Mouse (Mus musculus) NIH3T3 (cell line): Measurements from ENCODE around the gene Disc1.
A peak's percentile ranks its signal among the peaks of the same experiment; 100 is the strongest.

Experiments used
- DNase-seq: peaks from one replicate; pipeline ENCODE4 v3.0.0-alpha.2; 2012; ENCODE audit warnings: low read depth

The Disc1 gene

DNA sequence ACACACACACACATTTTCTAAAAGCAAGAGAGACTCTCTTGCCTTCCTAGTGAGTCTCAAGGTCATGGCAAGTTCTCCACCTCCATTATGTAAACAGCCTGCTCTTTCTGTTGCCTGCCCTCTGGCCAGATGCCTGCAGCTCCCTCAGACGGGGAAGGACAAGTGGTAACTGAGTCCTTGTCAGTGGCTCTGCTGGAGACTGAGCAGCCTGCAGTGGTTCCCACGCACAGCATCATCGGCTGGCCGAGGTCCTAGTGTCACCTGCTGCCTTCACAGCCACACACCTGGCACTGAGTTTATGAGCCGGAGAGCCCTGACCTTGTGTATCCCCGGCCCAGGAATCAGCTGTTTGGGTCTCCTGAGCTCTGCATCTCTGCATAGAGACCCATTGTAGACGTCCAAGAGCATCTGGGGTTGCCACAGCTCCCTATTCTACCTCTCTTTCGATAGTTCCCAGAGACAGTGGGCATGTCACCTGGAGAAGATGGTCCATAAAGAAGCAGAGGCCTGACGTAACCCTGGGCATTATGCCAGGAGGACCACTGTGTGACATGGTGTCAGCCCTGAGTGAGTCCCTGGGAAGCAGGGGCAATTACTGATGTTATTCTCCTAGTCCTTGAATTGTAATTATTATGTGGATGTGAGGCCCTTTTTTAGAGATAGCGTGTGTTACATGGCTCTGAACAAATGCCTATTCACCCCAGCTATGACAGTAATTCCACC is 169.2 kb downstream of the Disc1 start:
- DNase-seq: no peak

DNA sequence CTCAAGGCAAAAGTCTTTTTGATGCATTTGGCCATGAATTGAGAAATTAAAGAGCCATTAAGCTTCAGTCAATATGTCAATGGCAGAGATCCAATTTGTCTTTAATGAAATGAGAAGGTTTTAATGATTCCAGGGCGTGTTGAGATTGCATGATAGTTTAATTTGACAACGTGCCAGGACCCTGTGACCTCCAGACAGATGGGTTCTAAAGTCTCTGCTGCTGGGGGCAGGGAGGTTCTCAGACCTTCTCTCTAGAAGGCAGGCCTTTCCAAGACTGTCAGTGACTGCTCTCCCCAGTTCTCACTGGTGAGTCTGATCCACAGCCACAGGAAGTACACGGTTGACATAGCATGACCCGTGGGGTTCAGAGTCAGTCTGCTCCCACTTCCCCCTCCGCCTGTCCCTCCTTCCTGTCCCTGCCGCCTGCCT is 170.3 kb downstream of the Disc1 start:
- DNase-seq: no peak

DNA sequence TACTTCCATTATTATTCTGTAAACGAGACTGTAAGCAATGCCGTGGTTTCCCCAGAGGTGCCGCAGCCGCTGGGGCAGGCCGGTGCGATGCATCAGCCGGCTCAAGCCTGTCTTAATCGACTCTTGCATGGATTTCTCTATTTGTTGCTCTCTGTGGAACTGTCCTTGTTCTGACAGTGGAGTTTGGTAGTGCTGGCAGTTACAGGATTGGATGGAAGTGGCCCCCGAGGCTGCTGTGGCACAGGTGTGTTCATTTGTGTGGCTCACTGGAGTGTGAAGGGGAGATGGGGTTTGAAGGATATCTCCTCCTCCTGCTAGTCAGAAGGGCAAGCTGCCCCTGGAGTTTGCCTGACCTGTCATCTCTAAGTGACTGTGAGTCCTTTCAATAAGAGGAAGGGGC is 171.3 kb downstream of the Disc1 start:
- no peak for DNase-seq

DNA sequence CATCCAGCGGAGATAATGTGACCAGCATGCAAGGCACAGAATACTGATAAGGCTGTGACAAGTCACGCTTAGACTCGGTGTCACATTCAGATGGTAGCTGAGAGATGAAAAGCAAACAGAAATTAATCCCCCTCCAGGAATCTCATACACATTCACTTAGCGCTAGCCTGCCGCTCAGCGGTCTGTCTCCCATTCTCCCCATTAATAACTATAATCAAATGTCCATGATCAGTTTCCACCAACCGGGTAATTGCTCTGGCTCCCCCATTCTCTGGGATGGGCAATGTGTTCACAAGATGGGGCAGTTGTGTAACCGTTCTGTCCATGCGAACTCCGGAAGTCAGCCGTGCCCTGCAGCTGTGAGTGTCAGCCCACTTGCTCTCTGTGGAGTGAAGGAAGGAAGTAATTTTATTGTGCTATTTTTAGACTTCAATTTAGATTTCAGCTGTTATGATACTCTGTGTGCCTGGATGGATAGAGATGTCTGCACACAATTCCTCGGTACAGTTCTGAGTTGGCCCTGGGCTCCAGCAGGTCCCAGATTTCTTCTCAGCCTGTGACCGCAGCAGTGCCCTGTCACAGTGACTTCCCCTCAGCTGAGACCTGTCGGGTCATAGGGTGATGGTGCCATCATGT is 173.1 kb downstream of the Disc1 start:
- peak; percentile 39 for DNase-seq

DNA sequence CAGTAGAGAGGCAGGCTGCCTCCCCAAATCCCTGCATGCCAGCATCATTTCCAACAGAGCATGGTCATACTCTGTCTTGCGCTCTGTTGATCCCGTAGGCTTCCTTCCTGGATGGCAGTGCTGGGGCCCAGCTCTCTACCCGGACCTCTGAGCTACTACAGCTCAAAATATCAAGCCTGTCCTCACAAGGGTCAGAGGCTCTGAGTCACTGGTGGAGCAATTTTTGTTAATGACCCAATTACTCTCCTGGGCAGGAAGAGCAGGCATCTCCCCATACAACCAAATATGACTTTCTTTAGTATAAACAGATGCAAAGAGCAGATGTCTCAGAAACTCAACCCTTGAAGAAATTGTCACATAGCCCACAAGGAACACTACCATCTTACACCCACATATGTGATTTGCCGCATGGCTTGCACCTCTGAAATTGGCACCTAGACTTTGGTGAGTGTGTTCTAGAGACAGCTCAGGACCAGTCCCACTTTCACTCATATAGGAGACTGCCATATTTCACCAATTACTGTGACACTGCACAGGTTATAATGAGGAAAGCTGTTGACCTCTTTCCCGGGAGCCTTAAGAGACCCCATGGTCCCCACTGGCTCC is 176.6 kb downstream of the Disc1 start:
- DNase-seq: no peak

DNA sequence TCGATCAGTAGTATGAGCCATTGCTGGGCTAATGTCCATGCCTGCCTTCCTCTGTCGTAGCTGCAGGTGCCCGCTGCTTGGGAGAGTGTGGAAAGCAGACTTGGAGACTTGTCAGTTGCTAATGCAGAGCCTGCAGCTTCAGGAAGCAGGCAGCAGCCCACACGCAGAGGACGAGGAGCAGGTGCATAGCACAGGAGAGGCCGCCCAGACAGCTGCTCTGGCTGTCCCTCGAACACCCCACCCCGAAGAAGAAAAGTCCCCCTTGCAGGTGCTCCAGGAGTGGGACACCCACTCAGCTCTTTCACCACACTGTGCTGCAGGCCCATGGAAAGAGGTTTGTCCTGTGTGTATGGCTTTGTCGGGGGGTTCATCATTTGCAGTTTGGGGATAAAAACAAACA is 178.7 kb downstream of the Disc1 start:
- no peak for DNase-seq

DNA sequence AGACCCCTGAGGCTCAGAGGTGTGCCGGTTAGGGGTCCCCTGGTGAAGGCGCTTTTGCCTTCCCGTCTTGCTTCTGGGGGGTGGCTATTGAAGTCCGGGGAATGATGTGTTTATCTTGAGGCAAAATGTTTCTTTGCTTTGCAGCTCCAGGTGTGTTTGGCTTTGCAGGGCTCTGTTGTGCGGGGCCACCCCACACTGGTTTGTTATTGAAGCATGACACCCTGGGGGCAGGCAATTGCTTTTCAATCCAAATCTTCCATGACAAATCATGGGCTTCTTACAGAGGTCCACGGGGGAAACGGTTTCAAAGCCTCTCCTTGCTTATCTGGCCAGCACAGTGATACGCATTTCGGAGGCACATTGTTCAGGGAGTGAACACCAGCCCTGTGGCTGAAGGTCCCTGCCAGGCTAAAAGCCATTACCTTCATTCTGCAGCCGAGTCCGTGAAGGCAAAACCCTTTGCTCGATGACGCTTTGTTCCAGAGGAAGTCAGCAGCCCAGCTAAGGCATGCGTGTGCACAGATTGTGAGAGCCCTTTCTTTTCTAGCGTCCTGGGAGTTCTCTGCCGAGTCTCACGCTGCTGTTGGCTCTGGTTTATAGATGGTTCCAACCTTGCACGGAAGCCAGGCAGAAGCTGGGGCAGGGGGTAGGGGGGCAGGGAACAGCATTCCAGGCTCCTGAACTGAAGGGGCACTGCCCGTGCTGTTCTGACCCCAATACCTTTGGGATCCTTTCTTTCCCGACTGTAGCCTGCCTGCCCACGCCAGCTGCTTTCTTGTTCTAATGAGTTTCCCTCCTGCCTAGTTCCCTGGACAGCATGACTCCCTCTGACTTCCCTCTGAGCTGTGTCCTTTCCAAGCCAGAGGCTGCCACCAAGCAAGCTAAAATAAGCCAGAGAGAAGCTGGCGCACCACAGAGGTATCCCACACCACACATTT is 182.2 kb downstream of the Disc1 start:
- DNase-seq: no peak

DNA sequence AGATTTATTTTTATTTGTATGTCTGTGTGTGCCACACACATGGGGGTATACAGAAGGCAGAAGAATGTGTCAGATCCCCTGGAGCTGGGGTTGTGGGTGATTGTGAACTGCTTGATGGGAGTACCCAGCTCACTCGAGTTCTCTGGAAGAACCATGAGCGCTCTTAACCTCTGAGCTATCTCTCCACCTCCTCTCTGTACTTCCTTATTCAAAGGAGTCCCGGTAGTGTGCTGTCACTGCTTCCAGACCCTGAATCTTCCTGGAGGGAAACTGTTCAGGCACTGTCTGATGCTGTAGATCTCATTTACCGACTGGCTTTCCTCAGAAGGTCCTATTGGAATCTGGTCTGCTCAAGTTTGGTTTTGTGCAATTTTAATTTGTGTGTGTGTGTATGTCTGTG is 186.8 kb downstream of the Disc1 start:
- DNase-seq: no peak

DNA sequence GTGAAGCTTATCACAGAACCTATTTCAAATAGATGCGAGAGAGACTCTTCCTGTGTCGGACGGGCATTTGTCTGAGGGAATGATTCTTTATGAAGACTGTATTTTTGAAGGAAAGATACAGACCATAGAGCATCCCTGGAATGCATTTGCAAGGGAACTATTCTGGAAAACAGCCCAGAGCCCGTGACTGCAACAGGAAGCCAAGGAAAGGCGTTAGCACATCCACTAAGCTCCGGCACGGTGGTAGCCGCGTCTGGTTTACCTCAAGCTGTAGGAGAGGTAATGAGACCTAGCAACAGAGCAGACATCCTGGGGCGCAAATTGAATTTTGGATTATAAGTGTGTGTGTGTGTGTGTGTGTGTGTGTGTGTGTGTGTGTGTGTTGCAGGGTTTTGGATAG is 188.4 kb downstream of the Disc1 start:
- DNase-seq: peak; percentile 85

DNA sequence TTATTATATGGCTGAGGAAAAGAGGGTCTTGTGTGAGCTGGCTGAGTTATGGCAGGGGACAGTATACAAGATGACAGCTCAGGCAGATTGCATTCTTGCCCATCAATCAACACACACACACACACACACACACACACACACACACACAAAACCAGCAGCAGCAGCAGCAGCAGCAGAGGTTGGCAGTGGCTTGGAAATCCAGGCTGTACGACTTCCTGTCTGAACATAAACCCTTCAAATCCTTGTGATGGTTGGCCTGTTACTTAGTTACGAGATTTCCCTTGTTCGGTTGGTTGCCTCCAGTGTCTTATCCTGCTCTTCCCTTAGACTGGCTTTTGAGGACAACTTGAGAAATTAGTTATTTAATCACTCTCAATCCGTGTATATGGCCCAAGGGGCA is 188.9 kb downstream of the Disc1 start:
- DNase-seq: peak; percentile 40

DNA sequence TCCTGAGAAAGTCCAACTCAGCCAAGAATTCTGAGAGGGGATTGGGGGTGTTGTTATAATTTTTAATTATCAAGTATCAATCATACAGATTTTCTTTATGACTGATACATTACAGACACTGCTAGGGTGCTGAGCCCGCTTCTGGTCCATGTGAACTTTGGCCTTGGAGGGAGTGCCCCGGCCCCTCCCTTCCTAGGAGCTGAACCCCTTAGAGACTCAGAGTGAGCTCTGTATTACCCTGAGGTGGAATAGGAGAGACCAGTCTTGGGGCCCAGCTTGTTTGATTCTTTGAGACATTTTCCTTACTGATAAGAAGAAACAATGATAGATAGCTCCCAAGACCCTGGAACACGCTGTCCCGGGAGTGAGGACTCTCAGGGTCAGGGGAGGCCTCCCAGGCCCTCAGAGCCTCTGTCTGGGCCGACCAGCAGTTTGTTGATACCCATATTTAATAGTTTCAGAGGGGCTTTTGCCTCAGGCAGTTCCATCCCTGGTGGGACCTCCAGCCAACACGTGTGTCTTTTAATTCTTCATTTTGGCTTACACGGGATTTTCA is 192.8 kb downstream of the Disc1 start:
- no peak for DNase-seq

DNA sequence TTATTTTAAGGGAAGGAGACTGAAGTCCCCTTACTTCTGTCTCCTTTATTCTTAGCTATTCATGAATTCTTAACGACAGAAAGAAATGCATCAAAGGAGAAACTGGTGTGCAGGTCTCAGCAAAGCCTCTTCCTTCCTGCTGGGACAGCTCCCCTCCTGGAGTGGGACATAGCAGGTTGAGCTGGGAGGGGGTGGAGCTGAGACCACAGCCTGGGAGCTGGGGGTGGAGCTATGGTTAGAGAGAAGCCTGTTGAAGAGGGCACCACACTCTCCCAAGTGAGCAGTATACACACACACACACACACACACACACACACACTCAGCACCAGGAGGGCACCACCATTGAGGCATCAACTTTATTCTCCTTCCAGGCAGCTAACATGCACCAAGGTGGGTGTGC is 193.4 kb downstream of the Disc1 start:
- DNase-seq: no peak

DNA sequence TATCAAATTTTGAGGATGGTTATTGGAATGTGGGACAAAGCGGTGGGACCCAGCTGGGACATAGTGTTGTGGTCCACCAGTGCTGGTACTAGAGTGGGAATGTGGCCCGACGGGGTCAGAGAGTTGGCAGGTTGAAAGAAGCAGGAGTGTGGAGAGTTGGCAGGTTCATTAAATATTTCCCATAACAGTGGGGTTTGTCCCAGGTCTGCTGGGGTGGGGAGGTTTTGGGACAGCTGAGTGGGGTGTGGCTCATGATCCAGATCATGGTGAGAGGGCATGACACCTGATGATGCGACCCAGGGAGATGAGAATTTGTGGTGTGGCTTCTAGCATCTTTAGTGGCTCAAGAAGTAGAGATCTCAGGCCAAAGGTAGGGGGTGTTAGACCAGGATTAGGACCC is 199.0 kb downstream of the Disc1 start:
- no peak for DNase-seq

DNA sequence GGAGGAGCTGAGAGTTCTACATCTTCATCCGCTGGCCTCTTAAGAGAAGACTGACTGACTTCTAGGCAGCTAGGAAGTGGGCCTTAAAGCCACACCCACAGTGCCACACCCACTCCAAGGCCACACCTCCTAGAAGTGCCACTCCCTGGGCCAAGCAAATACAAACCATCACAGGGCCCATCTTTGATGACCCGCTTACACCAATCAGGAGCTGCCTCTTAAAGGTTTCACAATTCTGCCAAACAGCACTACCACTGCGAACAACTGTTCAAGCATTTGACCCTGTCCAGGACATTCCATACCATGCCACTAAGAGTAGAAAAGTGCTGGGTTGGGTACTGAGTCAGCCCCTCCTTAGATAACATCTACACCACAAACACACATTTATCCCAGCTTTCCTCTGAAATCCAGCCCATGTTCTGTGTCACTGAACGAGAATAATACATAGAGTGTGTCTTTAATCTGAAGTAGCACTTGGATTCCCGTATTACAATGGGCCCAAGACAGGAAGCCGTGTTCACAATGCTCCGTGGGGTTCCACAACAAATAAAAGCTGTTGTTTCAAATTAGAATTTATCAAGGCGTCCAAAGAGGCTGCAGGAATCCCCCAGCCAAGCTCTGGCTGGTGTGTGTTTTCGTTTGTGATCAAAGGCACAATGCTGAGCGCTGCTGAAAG is 199.6 kb downstream of the Disc1 start:
- DNase-seq: peak; percentile 85

DNA sequence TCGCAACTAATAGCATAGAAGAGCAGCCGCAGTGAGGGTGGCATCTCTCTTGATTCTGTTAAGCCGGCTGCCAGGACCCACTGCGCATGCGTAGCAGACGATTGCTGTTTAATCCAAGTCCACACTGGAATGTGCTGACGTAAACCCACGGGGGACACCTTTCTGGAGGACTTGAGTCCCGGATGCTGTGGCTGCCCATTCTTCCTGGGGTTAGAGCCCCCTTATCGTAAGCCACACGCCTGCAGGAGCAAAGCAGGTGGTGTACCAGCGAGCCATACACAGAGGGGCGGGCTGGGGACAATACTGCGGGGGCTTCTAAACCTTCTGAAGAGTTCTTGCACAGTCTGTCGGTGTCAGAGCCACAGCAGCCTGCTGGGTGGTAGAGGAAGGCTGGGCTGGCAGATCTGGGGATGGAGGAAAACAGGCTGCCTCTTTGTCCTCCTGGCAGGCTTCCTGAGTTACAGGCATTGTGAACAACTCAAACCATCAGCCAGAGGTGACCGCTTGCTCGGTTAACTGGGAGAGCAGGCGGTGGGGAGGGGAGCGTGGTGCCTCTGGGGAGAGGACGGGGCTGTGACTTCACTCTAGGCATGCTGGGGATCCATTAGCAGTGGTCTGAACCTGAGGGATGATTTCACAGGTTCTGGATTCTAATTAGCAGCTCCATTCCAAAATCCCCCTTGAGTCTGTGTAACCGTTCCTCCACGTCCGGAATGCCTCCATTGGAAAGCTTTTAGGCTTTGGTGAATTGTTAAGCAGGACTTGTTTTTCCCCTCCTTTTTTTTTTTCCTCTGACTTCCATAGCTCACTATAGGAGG is 200.4 kb downstream of the Disc1 start:
- DNase-seq: peak; percentile 98

DNA sequence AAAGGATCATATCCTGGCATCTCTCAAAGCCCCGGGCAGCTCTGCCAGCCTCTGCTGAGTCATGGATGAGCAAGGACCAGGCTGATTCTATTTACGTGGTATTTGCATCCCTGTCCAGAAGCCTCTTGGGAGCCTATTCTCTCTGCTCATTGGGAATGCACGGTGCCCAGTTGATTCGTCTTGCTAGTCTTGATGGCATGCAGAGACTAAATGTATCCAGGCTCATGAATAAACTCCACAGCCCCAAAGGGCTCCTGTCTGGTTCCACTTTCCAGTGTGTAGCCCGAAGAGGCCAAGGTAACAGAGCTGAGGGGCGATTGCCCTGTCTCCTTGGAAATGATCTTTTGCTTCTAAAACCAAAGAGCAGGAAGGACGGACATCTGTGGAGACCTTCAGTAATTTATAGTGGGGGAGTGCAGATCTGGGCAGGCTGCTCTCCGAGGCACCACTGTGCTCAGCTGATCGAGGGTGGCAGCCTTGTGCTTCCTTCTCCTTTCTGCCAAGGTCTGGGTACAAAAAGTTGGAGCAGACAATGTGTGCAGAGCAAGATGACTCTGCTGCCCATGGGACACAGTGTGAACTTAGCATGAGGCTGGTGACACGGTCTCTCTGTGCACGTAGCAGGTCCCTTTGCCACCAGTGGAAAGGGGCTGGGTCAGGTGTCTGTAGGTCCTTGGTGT is 201.2 kb downstream of the Disc1 start:
- DNase-seq: peak; percentile 85

DNA sequence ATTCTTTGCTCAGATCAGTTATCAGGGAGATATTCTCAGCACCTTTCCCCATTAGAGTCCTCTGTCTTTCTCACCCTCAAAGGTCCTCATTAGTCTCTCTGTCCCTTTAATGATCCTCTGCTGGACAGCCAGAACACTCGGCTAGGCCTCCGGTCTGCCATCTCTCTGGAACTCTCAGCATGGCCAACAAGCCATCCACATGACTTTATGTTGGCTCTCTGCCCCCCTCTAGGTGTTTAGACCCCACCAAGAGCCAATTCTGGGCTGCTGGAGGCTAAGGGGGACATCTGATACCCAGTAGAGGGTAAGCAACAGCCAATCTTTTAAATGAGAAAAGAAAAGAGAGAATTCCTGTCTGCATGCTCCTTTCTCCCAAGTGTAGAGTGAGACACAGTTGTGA is 203.7 kb downstream of the Disc1 start:
- no peak for DNase-seq

DNA sequence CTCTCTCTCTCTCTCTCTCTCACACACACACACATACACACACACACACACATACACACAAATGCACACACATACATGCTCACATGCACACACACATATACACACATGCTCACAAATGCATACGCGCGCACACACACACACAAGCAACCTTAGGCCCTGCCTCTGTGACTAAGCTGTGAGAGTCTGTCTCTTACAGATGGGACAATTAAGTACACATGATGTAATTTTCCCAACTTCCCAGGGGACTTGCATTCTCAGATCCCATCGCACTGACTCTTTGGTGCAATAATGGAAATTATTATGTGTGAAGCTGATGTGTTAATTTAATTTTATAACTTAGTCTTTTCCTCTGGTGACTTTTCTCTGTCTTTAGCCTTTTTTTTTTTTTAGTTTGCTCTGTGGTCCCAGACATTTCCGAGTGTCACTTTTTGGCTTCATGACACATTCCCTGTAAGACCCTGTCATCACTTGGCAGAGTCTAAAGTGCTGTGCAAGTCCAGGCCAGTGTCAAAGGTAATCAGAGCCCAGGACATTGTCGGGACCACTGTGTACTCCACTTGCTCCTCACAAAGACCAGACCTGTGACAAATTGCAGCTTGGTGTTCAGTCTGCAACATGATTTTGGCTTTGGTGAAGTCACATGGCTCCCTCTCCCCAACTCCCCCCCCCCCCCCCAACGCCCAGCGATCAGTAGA is 205.0 kb downstream of the Disc1 start:
- peak; percentile 43 for DNase-seq

DNA sequence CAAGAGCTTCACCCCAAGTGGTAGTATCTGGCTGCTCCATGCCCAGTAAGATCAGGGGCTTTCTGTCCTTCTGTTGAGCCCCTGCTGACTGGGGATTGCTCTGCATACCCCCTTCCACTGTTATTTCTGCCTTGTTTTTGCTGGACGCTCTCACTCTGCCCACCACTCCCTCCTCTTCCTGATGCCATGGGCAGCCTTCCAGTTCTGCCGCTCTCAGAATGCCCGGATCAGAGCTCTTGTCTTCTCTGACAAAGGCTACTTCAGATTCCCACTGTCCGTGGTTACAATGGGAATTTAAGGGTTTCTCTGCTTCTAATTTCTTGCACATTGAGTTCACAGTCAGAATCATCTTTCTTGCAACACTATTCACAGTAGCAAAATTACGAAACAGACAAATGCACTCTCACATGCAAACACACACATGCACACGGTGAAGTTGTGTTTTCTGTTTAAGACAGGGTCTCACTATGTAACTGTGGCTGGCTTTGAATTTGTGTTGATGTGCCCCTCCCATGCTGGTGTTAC is 214.2 kb downstream of the Disc1 start:
- peak; percentile 53 for DNase-seq
